Mouse (Mus musculus) ES-E14 (cell line): Measurements from ENCODE around the gene Aldh16a1.

Source experiments
- CHD2 ChIP-seq: IDR thresholded peaks from 2 replicates; pipeline ENCODE4 v1.6.1; 2014; ENCODE audit warnings: mild to moderate bottlenecking, low read depth, low read length, inconsistent platforms
- HCFC1 ChIP-seq: IDR thresholded peaks from 2 replicates; pipeline ENCODE4 v1.6.1; 2012; ENCODE audit warnings: low read length, inconsistent platforms, borderline replicate concordance; ENCODE audit not compliant: insufficient read depth
- MAFK ChIP-seq: IDR thresholded peaks from 2 replicates; pipeline ENCODE4 v1.6.1; 2014; ENCODE audit warnings: mild to moderate bottlenecking, low read depth, low read length, inconsistent platforms; ENCODE audit not compliant: insufficient read depth
- ZNF384 ChIP-seq: IDR thresholded peaks from 2 replicates; pipeline ENCODE4 v1.6.1; 2012; ENCODE audit warnings: low read depth, low read length, inconsistent platforms

GRCm38 (mm10) chr7:45121404-45121803, 33.0 kb downstream of the Aldh16a1 start:
- TF ChIP-seq MAFK (no peak), HCFC1 (no peak), ZNF384 (no peak), CHD2 (no peak)
